Mouse (Mus musculus) midbrain, embryonic 12.5 days (tissue): ENCODE results near the gene Itsn1. TPM values are rescaled to one million over a fixed set of nuclear protein-coding genes. Genes with fewer than 3 reads are reported as not detected.
A peak's percentile ranks its signal among the peaks of the same experiment; 100 is the strongest.

Experiments
- ATAC-seq: fragments of 200-750 bp; cut with Nextera tagmentation; 2 replicates; pipeline ENCODE4 v1.8.0; 2017; ENCODE audit warnings: low read depth, moderate TSS enrichment, moderate library complexity; ENCODE audit not compliant: low FRiP score
- H3K27ac ChIP-seq: fragments of 300-500 bp; sonication (generic); replicated peaks from 2 replicates; pipeline ENCODE4 v1.5.1; 2016; ENCODE audit warnings: mild to moderate bottlenecking
- H3K27me3 ChIP-seq: fragments of 300-500 bp; sonication (generic); 2 replicates; pipeline ENCODE4 v1.6.1; 2016; ENCODE audit warnings: mild to moderate bottlenecking
- H3K36me3 ChIP-seq: fragments of 300-500 bp; sonication (generic); 2 replicates; pipeline ENCODE4 v1.6.1; 2016
- H3K4me1 ChIP-seq: fragments of 300-500 bp; sonication (generic); 2 replicates; pipeline ENCODE4 v1.6.1; 2016
- H3K4me2 ChIP-seq: fragments of 300-500 bp; sonication (generic); replicated peaks from 2 replicates; pipeline ENCODE4 v1.6.1; 2016; ENCODE audit warnings: mild to moderate bottlenecking, moderate library complexity
- H3K4me3 ChIP-seq: fragments of 300-500 bp; sonication (generic); 2 replicates; pipeline ENCODE4 v1.5.1; 2016; ENCODE audit warnings: mild to moderate bottlenecking
- H3K9ac ChIP-seq: fragments of 300-500 bp; sonication (generic); replicated peaks from 2 replicates; pipeline ENCODE4 v1.6.1; 2016; ENCODE audit warnings: mild to moderate bottlenecking, moderate library complexity
- H3K9me3 ChIP-seq: fragments of 300-500 bp; sonication (generic); 2 replicates; pipeline ENCODE4 v1.6.1; 2016; ENCODE audit warnings: mild to moderate bottlenecking
- WGBS: fragments of 180-500 bp; shearing (Covaris S2); methylation state at CpG from one replicate; pipeline ENCODE4 v1.1.7; 2016; 5-methylcytosine and 5-hydroxymethylcytosine counted together
- microRNA-seq: library from miRNA; unstranded; fragments of <30 nt; microRNA quantifications from one replicate; pipeline ENCODE4, GENCODE M21; 2017
- polyA plus RNA-seq: library from polyadenylated mRNA; unstranded; fragments of >200 nt; fragmentation: Nextera tagmentation; extraction: Ambion mirVana; gene quantifications from 2 replicates; pipeline ENCODE4 v1.2.1, GENCODE M21; 2016

Itsn1 gene
- polyA plus RNA-seq, 1 experiment from 2014 or later: 75.4 TPM

- peak overlapping the region; percentile 43 for H3K4me2 ChIP-seq
- no peak overlapping the region for H3K9ac ChIP-seq
- ATAC-seq: peak; percentile 57; the same call in 1 of the 2 replicates
- no peaks in the 10 kb centered on the region for H3K9me3 ChIP-seq
- peaks cover 21% of the 10 kb centered on the region for H3K4me1 ChIP-seq
- WGBS: 13% methylated on average over 9 of the region's 9 CpGs
- H3K36me3 ChIP-seq: no peaks in the 10 kb centered on the region
- H3K27ac ChIP-seq: peak overlapping the region; percentile 88
- no peak overlapping the region for H3K4me3 ChIP-seq
- H3K27me3 ChIP-seq: no peaks in the 10 kb centered on the region
Measured at GRCm38 (mm10) chr16:91962204-91962893, 233.3 kb downstream of the Itsn1 start.

GRCm38 (mm10) chr16:91962894-91963555 lies 233.9 kb downstream of the Itsn1 start:
- H3K9me3 ChIP-seq: no peaks in the 10 kb centered on the region
- H3K27ac ChIP-seq: peak overlapping the region; percentile 88
- no peak overlapping the region for H3K9ac ChIP-seq

GRCm38 (mm10) chr16:91963556-91963900 lies 234.4 kb downstream of the Itsn1 start:
- H3K4me1 ChIP-seq: peaks cover 21% of the 10 kb centered on the region
- peak overlapping the region; percentile 88 for H3K27ac ChIP-seq
- 0 out of 2 replicates have a peak, but pooled peaks have one; percentile 1 for ATAC-seq
- no peaks in the 10 kb centered on the region for H3K27me3 ChIP-seq
- H3K4me3 ChIP-seq: no peak overlapping the region
- no peaks in the 10 kb centered on the region for H3K9me3 ChIP-seq
- H3K4me2 ChIP-seq: peak overlapping the region; percentile 43; the same call in 1 of the 2 replicates
- WGBS: 73% methylated on average over 3 of the region's 3 CpGs
- H3K36me3 ChIP-seq: no peaks in the 10 kb centered on the region
- no peak overlapping the region for H3K9ac ChIP-seq

More at GRCm38 (mm10) chr16:91962894-91963555, 233.9 kb downstream of the Itsn1 start:
- WGBS: 36% methylated on average over 14 of the region's 14 CpGs
- Histone ChIP-seq H3K27me3 (no peaks in the 10 kb centered on the region), H3K4me1 (peaks cover 21% of the 10 kb centered on the region), H3K36me3 (no peaks in the 10 kb centered on the region), H3K4me3 (no peak overlapping the region), H3K4me2 (peak overlapping the region; percentile 43)
- ATAC-seq: peak; percentile 92

GRCm38 (mm10) chr16:91964308-91965178 lies 235.5 kb downstream of the Itsn1 start:
- Histone ChIP-seq H3K4me2 (no peak overlapping the region), H3K9me3 (no peaks in the 10 kb centered on the region), H3K36me3 (no peaks in the 10 kb centered on the region), H3K27me3 (no peaks in the 10 kb centered on the region), H3K9ac (no peak overlapping the region), H3K4me3 (no peak overlapping the region), H3K27ac (0 out of 2 replicates have a peak overlapping the region, but pooled peaks have one; percentile 88), H3K4me1 (peaks cover 21% of the 10 kb centered on the region)
- WGBS: 83% methylated on average over 13 of the region's 13 CpGs
- no peak for ATAC-seq

DNA sequence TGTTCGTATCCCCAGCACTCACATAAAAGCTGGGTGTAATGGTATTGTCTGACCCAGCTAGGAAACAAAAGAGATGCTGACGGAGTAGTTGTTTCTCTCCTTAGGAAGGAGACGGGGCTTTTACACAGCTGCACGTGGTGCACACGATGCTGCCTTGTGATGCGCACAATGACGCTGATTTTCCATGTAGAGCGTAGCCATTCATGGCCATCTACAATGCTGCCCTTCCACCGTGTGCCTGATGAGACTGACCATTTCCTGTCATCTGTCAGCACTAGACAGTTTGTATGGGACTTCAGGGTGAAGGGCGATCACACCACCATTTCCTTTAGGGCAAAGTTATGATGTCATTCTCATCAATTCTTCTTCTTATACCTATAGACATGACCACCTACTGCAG lies 239.6 kb downstream of the Itsn1 start:
- H3K9me3 ChIP-seq: no peaks in the 10 kb centered on the region
- no peak for ATAC-seq
- 73% methylated on average over 10 of the region's 10 CpGs for WGBS
- H3K27me3 ChIP-seq: no peaks in the 10 kb centered on the region; the same call in 1 of the 2 replicates
- H3K27ac ChIP-seq: no peak overlapping the region
- no peaks in the 10 kb centered on the region for H3K36me3 ChIP-seq
- H3K4me3 ChIP-seq: no peak overlapping the region
- no peak overlapping the region for H3K4me2 ChIP-seq
- no peak overlapping the region for H3K9ac ChIP-seq
- H3K4me1 ChIP-seq: peaks cover 5% of the 10 kb centered on the region

DNA sequence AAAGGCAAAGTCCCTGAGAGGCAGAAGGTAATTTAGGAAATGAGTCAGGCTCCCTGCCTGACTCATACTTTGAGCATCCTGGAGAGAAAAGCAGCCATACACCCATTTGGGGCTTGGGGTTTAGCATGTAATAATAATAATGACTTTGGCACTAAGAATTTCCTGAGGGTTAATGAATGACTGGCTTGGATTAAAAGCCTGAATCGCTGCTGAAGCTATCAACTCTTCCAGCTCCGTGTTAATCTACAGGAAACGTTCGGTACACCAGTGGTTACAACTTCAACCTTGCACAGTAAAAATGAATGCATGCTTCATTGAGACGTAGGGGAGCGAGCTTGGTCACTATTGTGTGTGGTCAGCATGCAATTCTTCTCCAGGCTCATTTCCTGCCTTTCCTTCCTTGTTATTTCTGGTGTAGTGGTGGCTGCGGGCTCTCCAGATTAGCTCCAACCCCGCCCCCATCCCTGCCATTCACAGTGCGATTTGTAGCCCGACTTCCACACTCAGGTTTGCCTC lies 240.5 kb downstream of the Itsn1 start:
- Histone ChIP-seq H3K27me3 (no peaks in the 10 kb centered on the region; the same call in 1 of the 2 replicates), H3K36me3 (no peaks in the 10 kb centered on the region), H3K4me2 (no peak overlapping the region), H3K4me3 (no peak overlapping the region), H3K9ac (no peak overlapping the region), H3K4me1 (no peaks in the 10 kb centered on the region), H3K9me3 (no peaks in the 10 kb centered on the region), H3K27ac (no peak overlapping the region)
- ATAC-seq: no peak
- 61% methylated on average over 10 of the region's 10 CpGs for WGBS

Small RNAs within 50 kb of the gene (microRNA-seq; reads per million reads assigned to microRNA genes)
- not detected for gene Gm27773

Other genes starting within 250 kb of the Itsn1 start
- 56.5 and 60.0 TPM in 2 replicates for gene Ifnar1, start 244.0 kb upstream of the Itsn1 start, polyA plus RNA-seq
- 41.0 and 43.4 TPM in 2 replicates for gene Ifngr2, start 182.2 kb upstream of the Itsn1 start, polyA plus RNA-seq
- 42.6 and 43.6 TPM in 2 replicates for gene Tmem50b, start 131.5 kb upstream of the Itsn1 start, polyA plus RNA-seq
- 6.8 and 7.8 TPM in 2 replicates for gene Dnajc28, start 110.3 kb upstream of the Itsn1 start, polyA plus RNA-seq
- gene Gart, start 82.3 kb upstream of the Itsn1 start, polyA plus RNA-seq: 100 and 102 TPM in 2 replicates
- gene Son, start 81.8 kb upstream of the Itsn1 start, polyA plus RNA-seq: 163 and 170 TPM in 2 replicates
- gene Donson, start 40.5 kb upstream of the Itsn1 start, polyA plus RNA-seq: 33.6 and 35.5 TPM in 2 replicates
- 81.7 and 85.1 TPM in 2 replicates for gene Cryzl1, start 306 bp upstream of the Itsn1 start, polyA plus RNA-seq